Mouse (Mus musculus) cerebellum, adult 11 months (tissue): ENCODE results near the gene Dab2ip.
A peak's percentile ranks its signal among the peaks of the same experiment; 100 is the strongest.

Experiments
- DNase-seq: peaks from one replicate; pipeline ENCODE4 v3.0.0; 2022

The Dab2ip gene

GRCm38 (mm10) chr2:35559551-35559835 is 1.4 kb downstream of the Dab2ip start:
- peak; percentile 57 for DNase-seq

- no peak for DNase-seq
These were observed 5.7 kb downstream of the Dab2ip start for GRCm38 (mm10) chr2:35563722-35564121.

- no peak for DNase-seq
These were observed 7.2 kb downstream of the Dab2ip start for GRCm38 (mm10) chr2:35565051-35565836.

- DNase-seq, result peak; percentile 38
These were observed 9.1 kb downstream of the Dab2ip start for GRCm38 (mm10) chr2:35566957-35567693.

- DNase-seq, result no peak
These were observed 9.7 kb downstream of the Dab2ip start for GRCm38 (mm10) chr2:35567694-35568149.

GRCm38 (mm10) chr2:35570743-35571142 is 12.7 kb downstream of the Dab2ip start:
- no peak for DNase-seq

GRCm38 (mm10) chr2:35574643-35575042 is 16.6 kb downstream of the Dab2ip start:
- no peak for DNase-seq

- no peak for DNase-seq
These were observed 18.6 kb downstream of the Dab2ip start for GRCm38 (mm10) chr2:35576675-35577074.

GRCm38 (mm10) chr2:35580111-35580510 is 22.0 kb downstream of the Dab2ip start:
- no peak for DNase-seq

GRCm38 (mm10) chr2:35581501-35582340 is 23.7 kb downstream of the Dab2ip start:
- peak; percentile 41 for DNase-seq

GRCm38 (mm10) chr2:35582341-35582941 is 24.4 kb downstream of the Dab2ip start:
- DNase-seq, result peak; percentile 79

- no peak for DNase-seq
These were observed 25.3 kb downstream of the Dab2ip start for GRCm38 (mm10) chr2:35583406-35583805.

- DNase-seq, result no peak
These were observed 25.9 kb downstream of the Dab2ip start for GRCm38 (mm10) chr2:35584011-35584410.

GRCm38 (mm10) chr2:35588368-35588767 is 30.3 kb downstream of the Dab2ip start:
- no peak for DNase-seq

- DNase-seq, result no peak
These were observed 31.3 kb downstream of the Dab2ip start for GRCm38 (mm10) chr2:35589385-35589784.

GRCm38 (mm10) chr2:35589800-35590199 is 31.7 kb downstream of the Dab2ip start:
- no peak for DNase-seq

GRCm38 (mm10) chr2:35591961-35592724 is 34.1 kb downstream of the Dab2ip start:
- DNase-seq, result no peak

GRCm38 (mm10) chr2:35592725-35593392 is 34.8 kb downstream of the Dab2ip start:
- no peak for DNase-seq

- no peak for DNase-seq
These were observed 35.8 kb downstream of the Dab2ip start for GRCm38 (mm10) chr2:35593889-35594288.

GRCm38 (mm10) chr2:35595102-35595501 is 37.0 kb downstream of the Dab2ip start:
- DNase-seq, result no peak

- no peak for DNase-seq
These were observed 37.7 kb downstream of the Dab2ip start for GRCm38 (mm10) chr2:35595718-35596117.

GRCm38 (mm10) chr2:35596796-35597195 is 38.7 kb downstream of the Dab2ip start:
- peak; percentile 6 for DNase-seq
